Mouse (Mus musculus): ENCODE measurements around the gene Col25a1.

GRCm38 (mm10) chr3:130373145-130373544 is 241.8 kb downstream of the Col25a1 start:
- TF ChIP-seq CTCF (IDR thresholded peaks at IDR 0.05; ENCODE audit: low read depth, low read length) (no peak), POLR2A (IDR thresholded peaks at IDR 0.05; ENCODE audit: borderline replicate concordance, low read depth, low read length) (no peak)
